Mouse (Mus musculus) Patski (cell line): Measurements from ENCODE around the gene Prss30. TPM values are rescaled to one million over a fixed set of nuclear protein-coding genes. Genes with fewer than 3 reads are reported as not detected.

Source experiments
- ATAC-seq: fragments of 100-300 bp; one replicate; pipeline ENCODE4 v1.8.0; 2021
- CTCF ChIA-PET: fragments of 350-600 bp; sonication (Branson Sonifier 250); formaldehyde crosslinking; loops from one replicate; lab custom pipeline; 2022; ENCODE audit warnings: inconsistent platforms; lab: Charles Lee
- POLR2A ChIA-PET: fragments of 350-600 bp; sonication (Branson Sonifier 250); formaldehyde crosslinking; loops from one replicate; lab custom pipeline; 2022; ENCODE audit warnings: antibody characterized with exemption, inconsistent platforms; lab: Charles Lee
- DNase-seq: peaks from one replicate; pipeline ENCODE4 v3.0.0-alpha.2; 2011; ENCODE audit warnings: low read depth, low spot score
- H3K27me3 ChIP-seq: fragments of 371-371 bp; one replicate; pipeline ENCODE4 v1.5.1; 2021
- CTCF ChIP-seq: fragments of 100-300 bp; IDR thresholded peaks from one replicate; pipeline ENCODE4 v1.5.1; 2021
- in situ Hi-C: fragments of 300-500 bp; cut with MboI; formaldehyde crosslinking; loops from 3 replicates; pipeline ENCODE4 v1.11.1; 2018; ENCODE audit warnings: low pct_unique_long_range_greater_than_20kb, mixed read lengths
- polyA plus RNA-seq: library from polyadenylated mRNA; unstranded; gene quantifications from one replicate; pipeline ENCODE4 v1.2.3, GENCODE M21; 2021

The Prss30 gene
- polyA plus RNA-seq, 1 experiment from 2014 or later = 0.05 TPM

- no peaks in the 10 kb centered on the region for H3K27me3 ChIP-seq
- DNase-seq (no peak), ATAC-seq (no peak)
- ChIA-PET CTCF (no interaction called here), POLR2A (no interaction called here)
- TF ChIP-seq CTCF = no peak
- in situ Hi-C loops = no loop called here
These were observed 9.4 kb upstream of the Prss30 start for GRCm38 (mm10) chr17:23989802-23990201.

- DNase-seq (no peak), ATAC-seq (peak; percentile 49)
- TF ChIP-seq CTCF = no peak
- in situ Hi-C loops = no loop called here
- ChIA-PET CTCF (interaction anchor here (1.2 kb wide), 1 partner anchor 25 kb away, joined by 3 read pairs; no protein-coding TSS in a partner anchor), POLR2A (no interaction called here)
- H3K27me3 ChIP-seq = no peaks in the 10 kb centered on the region
These were observed 4.6 kb upstream of the Prss30 start for GRCm38 (mm10) chr17:23984989-23985388.

GRCm38 (mm10) chr17:23982912-23983311, 2.5 kb upstream of the Prss30 start:
- ChIA-PET CTCF (interaction anchor here (1.3 kb wide), 1 partner anchor 13 kb away, joined by 3 read pairs; no protein-coding TSS in a partner anchor), POLR2A (no interaction called here)
- DNase-seq (no peak), ATAC-seq (no peak)
- TF ChIP-seq CTCF = no peak
- in situ Hi-C loops = no loop called here
- H3K27me3 ChIP-seq = no peaks in the 10 kb centered on the region

DNA sequence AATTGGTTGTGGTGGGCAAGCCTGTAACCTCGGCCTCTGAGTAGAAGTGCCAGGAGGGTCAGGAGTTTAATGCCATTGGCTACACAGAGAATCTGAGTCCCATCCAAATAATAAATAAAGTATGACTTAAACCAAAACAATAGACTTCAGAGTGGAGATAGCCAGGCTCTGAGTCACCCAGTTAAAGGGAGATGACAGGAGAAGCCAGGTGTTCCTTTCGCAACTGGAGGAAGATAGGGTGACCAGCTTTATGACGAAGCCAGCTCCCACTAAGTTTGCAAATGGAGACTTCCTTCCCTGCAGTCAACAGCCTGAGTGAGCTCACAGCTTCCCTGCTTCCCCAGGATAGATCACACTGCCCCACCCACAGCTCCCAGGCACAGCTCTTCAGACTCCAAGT, 895 bp downstream of the Prss30 start:
- no peak for TF ChIP-seq CTCF
- DNase-seq (no peak), ATAC-seq (no peak)
- POLR2A ChIA-PET = no interaction called here
- CTCF ChIA-PET = interaction anchor here (1.0 to 2.1 kb wide), 5 partner anchors 9 to 30 kb away, joined by 3 to 8 read pairs (median 6); no protein-coding TSS in a partner anchor
- no peaks in the 10 kb centered on the region for H3K27me3 ChIP-seq
- in situ Hi-C loops = loop anchor here (10.0 kb wide), 1 partner anchor 65 kb away; no protein-coding TSS in a partner anchor

DNA sequence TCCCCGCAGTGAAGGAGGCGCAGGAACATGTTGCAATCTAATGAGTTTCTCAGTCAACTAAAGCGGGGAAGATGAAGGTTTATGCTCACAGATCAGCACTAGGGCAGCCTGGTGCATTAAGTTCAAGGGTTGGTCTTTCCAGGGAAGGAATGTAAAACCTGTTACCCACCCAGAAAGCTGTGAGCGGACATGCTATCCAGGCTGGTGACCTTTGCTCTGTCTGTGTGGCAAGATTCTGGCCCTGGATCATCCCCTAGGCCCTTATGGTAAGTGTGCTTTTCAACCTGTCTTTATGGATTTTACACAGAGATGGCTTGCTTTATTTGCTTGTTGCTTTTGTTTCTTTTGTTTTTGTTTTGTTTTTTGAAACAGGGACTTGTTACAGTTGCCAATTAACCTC, 3.7 kb downstream of the Prss30 start:
- TF ChIP-seq CTCF = no peak
- no peaks in the 10 kb centered on the region for H3K27me3 ChIP-seq
- ChIA-PET CTCF (interaction anchor here (0.6 kb wide), 1 partner anchor 125 kb away, joined by 3 read pairs; no protein-coding TSS in a partner anchor), POLR2A (no interaction called here)
- in situ Hi-C loops = loop anchor here (10.0 kb wide), 1 partner anchor 68 kb away; no protein-coding TSS in a partner anchor
- DNase-seq = no peak
- no peak for ATAC-seq

DNA sequence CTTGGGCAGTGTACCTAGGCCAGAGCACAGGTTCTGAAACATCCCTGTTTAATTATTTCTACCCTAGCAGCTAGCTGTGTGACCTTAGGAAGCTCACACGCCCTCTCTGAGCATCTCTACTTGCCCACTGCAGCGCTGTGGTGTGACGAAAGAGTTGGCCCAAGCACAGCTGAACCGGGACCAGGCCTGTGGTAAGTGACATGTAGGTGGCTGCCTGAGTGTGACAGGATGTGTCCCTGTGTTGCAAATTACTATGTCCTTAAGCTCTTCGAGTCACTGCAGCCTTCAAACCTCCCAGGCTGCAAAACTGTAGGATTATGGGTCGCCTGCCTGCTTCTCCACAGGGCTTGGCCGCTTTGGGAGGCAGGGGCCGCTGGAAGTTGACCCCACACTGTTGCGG, 9.1 kb downstream of the Prss30 start:
- ATAC-seq (no peak), DNase-seq (no peak)
- ChIA-PET POLR2A (no interaction called here), CTCF (interaction anchor here (1.8 to 2.1 kb wide), 2 partner anchors 9 to 35 kb away, joined by 4 to 7 read pairs; partner anchors contain the start of gene Prss30)
- TF ChIP-seq CTCF = no peak
- H3K27me3 ChIP-seq = no peaks in the 10 kb centered on the region
- in situ Hi-C loops = loop anchor here (10.0 kb wide), 1 partner anchor 73 kb away; no protein-coding TSS in a partner anchor

GRCm38 (mm10) chr17:23969231-23969630, 11.1 kb downstream of the Prss30 start:
- POLR2A ChIA-PET = no interaction called here
- TF ChIP-seq CTCF = peak; percentile 92
- peak; percentile 66 for ATAC-seq

GRCm38 (mm10) chr17:23968780-23969179, 11.6 kb downstream of the Prss30 start:
- ATAC-seq (peak; percentile 55), DNase-seq (no peak)
- ChIA-PET CTCF (interaction anchor here (0.9 to 1.5 kb wide), 5 partner anchors 11 to 138 kb away, joined by 3 to 8 read pairs (median 3); partner anchors contain the start of gene Prss30), POLR2A (interaction anchor here (0.6 kb wide), 1 partner anchor 55 kb away, joined by 3 read pairs; no protein-coding TSS in a partner anchor)
- in situ Hi-C loops = no loop called here
- peak; percentile 16 for TF ChIP-seq CTCF
- H3K27me3 ChIP-seq = no peaks in the 10 kb centered on the region

More at GRCm38 (mm10) chr17:23969231-23969630, 11.1 kb downstream of the Prss30 start:
- CTCF ChIA-PET = interaction anchor here (0.6 to 2.1 kb wide), 10 partner anchors 9 to 120 kb away, joined by 3 to 7 read pairs (median 4); partner anchors contain the start of gene Prss30
- no peak for DNase-seq
- in situ Hi-C loops = no loop called here
- no peaks in the 10 kb centered on the region for H3K27me3 ChIP-seq

DNA sequence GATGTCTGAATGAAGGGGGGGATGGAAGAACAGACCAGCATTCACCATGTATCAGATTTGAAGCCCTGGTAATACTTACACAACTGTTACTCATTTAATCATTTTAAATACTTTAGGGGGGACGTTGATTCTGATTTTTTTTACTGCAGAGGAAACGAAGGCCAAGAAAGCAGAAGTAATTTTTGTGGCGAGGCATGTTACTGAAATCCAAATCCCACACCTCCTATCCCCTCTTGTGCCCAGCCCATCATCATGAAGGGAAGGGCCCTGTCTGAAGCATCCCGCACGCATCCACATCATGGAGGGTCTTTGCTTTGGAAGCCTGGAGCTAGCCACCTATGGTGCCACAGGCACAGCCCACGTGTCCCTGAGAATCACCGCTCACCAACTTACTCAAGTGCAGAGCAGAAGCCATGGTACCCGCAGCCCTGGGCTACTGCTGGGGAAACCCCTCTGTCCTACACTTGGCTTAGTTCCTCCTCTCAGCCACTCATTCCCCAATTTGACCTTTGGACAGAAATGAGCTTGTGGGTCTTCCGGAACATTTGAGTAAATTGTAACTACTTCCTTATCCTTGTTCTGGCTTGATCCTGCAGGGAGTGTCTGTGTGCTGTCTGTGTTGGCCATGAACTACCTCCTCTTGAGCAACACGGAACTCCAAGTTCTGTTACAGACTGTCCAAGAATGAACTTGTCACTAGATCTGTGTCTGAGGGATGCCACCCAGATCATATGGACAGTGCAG, 13.5 kb downstream of the Prss30 start:
- H3K27me3 ChIP-seq = no peaks in the 10 kb centered on the region
- TF ChIP-seq CTCF = no peak

GRCm38 (mm10) chr17:23965805-23966425, 14.5 kb downstream of the Prss30 start:
- CTCF ChIA-PET = no interaction called here
- DNase-seq (no peak), ATAC-seq (no peak)
- in situ Hi-C loops = no loop called here
- POLR2A ChIA-PET = no interaction called here
- TF ChIP-seq CTCF = no peak
- H3K27me3 ChIP-seq = no peaks in the 10 kb centered on the region

More for the DNA sequence above, 13.5 kb downstream of the Prss30 start:
- ChIA-PET POLR2A (no interaction called here), CTCF (no interaction called here)
- in situ Hi-C loops = no loop called here
- DNase-seq = no peak
- ATAC-seq = no peak
